Mouse (Mus musculus) cerebellum, adult 11-12 months (tissue): Measurements from ENCODE around the gene Tfdp2.
"Not testable (repeated sequence)": the region's sequence is repeated elsewhere in the genome, so short reads cannot be mapped to it uniquely, and the experiment has no call there.

Experiments used
- DNase-seq: peaks from one replicate; pipeline ENCODE4 v3.0.0; 2022

Gene Tfdp2

DNA sequence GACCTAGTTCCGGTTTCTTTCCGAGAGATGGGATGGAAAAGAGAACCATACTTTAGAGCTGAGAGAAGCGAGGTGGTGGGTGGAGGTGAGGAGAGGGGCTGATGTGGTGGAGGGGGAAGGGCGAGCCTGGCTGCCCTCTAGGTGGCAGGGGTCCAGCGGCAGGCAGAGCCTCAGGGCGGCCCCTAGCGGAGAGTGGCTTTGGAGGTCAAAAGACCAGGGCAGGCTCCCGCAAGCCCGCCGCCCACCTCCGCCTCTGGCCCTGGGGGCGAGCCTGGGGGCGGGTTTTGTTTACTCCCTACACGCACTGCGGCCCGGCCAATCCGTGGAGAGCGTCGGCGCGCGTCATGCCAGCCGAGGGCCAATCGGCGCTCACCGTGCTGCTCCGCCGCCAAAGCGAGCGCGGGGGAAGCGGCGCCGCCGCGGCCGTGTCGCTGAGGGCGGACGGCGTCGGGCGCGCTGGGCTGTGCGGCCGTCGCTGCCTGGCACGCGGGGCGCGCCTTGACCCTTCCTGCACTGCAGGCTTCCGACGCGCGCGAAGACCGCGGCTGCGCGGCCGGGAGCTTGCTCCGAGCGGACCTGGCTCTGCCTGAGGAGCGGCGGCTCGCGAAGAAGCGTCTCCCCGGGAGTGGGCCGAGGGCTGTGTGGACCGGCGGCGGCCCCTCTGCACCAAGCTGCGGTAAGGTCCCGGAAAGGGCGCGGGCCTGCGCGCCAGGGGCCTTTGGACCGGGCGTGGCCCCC lies at the start of gene Tfdp2:
Gene Tfdp2 (plus strand): TSS at position 391 of the 738 bp plus-strand sequence.
- DNase-seq = peak; percentile 89

DNA sequence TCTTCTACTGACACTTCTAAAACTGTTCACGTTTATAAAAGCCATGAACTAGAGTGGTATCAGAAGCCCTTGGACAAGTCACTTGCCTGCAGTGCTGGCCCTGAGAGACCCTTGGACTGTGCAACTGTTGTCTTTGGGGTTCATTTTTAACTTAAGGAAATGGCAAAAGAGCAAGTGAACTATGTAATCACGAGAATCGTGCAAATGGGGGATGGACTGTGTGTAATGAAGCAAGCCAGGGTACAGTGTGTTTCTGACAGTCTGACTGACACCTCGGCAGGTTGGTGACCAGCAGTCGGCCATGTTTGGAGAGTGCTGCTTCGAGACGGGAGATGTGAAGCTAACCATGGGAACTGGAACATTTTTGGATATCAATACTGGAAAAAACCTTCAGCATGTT lies 43.3 kb upstream of the Tfdp2 start:
- DNase-seq = no peak

DNA sequence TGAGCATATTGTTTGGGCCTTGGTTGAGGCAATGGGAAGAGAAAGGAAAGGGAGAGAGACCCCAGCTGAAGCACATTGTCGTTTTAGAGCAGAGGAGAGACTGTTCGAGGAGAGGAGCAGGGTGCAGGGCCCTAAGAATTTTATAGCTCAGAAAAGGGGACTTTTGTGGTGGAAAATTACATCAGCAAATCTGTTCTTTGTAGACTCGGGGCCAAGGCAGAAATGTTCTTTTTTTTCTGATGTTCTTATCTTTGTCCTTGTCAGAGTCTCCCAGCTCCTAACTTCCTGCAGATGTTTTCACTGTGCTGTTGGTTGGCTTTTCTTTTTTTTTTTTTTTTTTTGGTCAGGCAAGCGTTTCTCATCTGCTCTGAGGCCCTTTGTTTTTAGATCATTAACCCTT lies 37.6 kb upstream of the Tfdp2 start:
- DNase-seq = no peak

DNA sequence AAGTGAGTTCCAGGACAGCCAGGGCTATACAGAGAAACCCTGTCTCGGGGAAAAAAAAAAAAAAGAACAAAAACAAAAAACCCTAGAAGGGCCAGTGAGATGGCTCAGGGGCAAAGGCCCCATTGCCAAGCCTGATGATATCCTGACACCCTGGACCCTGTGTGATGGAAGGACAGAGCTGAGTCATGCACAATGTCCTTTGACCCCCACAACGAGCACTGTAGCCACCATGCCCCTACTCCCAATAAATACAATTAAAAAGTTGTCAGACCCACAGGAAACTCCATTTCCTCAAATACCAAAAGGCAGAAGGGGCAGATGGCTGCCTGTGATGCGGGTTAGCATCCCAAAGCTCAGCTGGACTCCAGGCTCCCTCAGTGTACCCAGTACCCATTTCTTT lies 37.0 kb upstream of the Tfdp2 start:
- no peak for DNase-seq

DNA sequence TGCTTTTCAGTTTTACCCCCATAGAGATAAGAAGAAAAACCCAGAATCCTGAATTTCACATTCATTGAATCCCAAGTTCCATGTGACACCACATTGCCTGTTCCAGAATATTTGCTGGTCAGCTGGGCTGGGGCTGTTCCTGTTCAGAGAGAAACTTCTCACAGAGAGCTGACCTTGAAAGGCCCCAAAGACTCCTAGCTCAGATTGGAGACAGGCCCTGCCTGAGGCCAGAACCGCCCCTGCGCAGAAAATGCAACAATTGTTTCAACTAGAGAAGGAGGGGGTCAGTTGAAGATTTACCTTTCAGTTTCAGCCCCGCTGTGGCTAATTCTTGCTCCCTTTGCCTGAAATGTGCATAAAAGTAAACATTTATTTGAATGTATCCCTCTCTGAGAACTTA lies 35.3 kb upstream of the Tfdp2 start:
- DNase-seq = no peak

DNA sequence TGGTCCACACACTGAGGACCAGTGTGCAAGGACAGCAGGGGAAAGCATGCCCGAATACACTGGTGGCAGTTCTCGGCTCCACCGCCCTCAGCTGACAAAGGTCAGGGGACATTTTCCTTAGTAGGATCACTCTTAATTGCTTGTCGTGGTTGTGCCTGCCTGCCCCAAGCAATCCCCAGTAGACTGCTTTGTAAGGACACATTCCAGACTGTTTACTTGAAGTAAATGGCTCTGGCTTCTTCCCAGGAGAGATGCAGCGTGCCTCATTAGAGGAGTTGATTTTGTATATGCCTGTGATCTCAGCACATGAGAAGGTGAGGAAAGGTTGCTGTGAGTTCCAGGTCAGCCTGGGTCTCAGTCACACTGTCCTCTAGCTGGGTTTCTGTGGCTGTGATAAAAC lies 33.7 kb upstream of the Tfdp2 start:
- DNase-seq = no peak

DNA sequence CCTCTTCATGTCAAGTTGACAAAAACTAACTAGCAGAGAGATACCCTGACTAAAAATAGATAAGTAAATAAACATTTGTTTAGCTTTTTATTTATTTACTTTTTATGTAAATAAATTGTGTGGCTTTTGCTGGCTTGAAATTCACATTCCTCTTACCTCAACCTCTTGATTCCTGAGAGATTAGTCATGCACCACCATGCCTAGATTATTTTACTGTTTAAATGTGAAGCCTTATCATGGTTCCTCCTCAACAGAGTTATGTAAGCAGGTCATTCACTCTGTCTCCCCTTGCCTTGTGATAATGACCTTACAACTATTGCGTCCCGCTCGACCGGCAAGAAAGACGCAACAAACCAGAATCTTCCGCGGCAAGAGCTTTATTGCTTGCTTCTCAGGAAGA lies 32.6 kb upstream of the Tfdp2 start:
- no peak for DNase-seq

DNA sequence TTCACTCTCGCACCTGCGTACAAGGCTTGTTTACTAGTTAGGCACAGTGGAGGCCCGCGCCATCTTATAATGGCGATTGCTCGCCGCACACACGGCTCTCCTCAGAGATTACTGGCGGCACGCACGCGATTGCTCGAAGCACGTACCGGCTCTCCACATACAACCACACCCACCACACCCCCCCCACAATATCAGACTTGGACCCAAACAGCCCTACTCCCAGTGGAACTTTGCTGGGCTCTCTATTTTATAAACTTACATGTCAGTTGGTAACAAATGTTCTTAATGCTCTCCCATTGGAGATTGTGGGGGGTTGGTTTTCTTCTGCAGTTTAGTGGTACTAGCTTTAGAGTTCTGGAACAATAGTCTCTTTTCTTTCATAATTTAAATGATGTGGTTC lies 32.1 kb upstream of the Tfdp2 start:
- DNase-seq = not testable (repeated sequence)

DNA sequence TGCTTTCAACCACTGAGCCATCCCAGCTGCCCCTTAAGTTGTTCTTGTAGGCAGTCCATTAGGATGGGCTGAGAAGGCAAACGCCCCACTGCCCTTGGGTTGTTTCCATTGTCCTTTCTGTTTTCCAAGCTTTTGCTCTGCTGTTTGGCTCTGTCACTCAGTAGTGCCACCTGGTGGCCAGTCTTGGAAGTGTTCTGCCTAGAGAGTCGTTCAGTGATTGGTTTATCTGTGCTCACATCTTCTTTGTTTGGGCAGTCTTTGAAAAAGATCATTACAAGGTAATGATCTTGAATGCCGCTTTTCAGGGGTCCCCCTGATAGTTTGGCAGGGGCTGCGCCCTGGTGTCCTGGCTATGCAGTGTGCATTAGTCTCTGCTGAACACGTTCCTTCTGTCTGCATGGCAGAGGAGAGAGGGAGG lies 28.9 kb upstream of the Tfdp2 start:
- DNase-seq = peak; percentile 12

DNA sequence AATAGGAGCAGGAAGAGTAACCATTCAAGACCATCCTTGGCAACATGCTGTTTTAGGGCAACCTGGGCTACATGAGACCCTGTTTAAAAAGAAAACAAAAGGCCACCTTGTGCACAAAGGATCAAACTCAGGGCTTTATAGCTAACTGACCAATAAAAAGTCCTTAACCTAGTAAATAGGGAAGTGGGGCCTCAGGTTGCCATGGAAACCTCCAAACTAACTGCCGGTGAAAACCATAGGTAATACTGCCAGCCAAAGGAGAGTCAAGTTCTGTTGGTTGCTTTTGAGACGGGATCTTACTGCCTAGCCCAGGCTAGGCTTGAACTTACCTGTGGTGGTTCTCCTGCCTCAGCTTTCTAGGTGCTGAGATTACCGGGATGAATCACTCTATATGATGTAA lies 25.5 kb upstream of the Tfdp2 start:
- DNase-seq = no peak

DNA sequence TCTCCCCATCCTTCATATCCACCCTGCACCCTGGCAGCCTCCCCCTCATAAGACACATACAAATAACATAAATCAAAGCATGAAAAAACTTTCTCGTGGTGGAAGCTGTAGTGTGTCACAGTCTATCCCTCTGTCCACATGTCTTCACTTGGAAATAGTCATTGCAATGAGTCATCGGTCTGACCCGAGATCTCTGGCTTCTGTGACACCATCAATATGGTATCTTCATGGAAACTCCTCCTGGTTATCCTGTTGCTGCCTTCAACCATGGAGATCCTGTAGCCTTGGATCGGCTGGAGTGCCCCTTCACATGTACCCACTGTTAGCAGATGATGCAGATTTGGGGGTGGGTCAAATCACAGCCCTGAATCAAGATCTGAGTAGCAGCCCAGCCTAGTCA lies 11.2 kb upstream of the Tfdp2 start:
- no peak for DNase-seq

DNA sequence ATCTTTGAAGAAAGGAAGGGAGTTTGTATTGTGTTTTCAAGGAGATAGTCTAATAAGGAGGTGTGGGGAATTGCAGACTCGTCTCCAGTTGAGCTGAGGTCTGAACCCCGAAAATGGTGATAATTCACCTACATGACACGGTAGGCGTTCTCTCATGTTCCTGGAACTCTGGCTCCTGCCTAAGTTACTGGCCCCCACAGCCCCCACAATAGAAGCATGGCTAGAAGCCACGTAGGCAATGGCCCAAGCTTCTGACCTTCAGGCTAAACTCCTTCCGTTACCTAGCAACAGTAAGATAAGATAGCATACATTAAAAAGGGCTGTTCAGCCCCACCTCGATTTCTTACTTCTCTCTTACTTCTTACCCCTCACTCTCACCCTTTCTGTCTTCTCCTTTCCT lies 9.4 kb upstream of the Tfdp2 start:
- no peak for DNase-seq

DNA sequence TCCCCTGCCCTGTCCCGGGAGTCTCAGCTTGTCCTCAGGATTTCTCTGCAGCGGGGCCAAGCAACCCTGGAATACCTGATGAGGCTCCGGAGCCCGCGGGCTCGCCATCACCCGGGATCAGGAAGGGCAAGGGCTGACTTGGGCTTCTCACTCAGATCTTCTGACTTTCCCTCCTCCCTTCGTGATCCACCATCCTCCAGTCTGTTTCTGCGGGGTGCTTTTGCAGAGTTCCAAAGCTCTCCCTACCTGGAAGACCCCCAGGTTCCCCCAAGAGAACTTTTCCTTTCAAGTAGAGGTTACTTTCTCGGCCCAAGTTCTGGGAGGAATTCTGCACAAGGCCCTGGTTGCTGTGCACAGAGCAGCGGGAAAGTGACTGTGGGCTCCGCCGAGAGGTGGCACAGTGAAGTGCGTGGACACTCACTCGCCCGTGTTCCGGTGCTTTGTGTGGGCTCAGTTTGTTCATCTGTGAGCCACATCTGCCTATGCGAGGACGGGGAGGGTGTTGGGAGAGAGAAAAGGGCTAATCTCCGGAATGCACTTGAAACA lies 634 bp downstream of the Tfdp2 start:
- DNase-seq = peak; percentile 40

DNA sequence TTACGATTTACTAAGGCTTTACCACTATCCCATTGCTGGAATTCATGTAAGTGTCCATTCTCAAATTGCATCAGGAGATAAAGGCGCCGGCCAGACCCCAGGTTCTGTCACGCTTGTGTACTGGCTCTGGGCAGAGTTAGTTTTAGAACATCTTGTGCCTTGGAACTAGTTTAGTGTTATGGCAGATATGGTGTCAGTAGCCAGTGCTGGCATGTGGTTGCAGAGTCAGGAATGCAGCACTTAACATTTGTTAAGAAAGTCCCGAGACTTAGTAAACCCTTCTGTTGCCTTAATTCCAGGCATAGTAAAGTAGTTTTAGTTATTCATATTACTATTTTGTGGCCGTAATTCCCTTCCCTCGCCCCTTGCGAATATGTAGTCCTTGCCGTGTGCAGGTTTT lies 1.7 kb downstream of the Tfdp2 start:
- no peak for DNase-seq

DNA sequence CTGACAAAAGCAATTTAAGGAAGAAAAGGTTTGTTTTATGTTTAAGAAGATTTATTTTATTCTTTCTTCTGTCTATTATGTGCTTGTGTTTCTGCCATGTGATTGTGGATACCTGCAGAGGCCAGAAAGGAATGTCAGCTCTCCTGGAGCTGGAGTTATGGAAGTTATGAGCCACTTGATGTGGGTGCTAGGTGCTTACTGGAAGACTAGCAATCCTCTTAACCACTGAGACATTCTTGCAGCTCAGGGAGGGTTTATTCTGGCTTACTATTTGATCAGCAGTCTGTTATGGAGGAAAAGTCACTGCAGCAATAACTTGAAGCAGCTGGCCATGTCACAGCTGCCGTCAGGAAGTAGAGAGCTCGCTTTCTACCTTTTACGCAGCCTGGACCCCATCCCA lies 7.6 kb downstream of the Tfdp2 start:
- no peak for DNase-seq

DNA sequence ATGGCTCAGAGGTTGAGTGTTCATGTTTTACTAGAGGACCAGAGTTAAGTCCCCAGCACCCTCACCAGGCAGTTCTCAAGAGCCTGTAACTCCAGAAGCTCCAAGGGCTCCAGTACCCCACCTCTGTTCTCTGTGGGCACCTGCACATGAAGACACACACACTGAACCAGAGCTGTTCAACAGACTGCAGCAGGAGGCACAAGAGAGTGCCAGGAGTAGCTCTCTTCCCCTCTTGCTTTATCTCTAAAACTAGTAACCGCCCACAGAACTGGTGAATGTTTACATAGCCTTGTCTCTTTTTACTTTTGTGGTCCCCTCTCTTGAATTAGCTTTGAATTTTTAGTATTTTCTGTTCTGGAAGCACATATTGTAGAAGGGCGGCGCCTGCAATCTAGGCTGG lies 11.4 kb downstream of the Tfdp2 start:
- no peak for DNase-seq

DNA sequence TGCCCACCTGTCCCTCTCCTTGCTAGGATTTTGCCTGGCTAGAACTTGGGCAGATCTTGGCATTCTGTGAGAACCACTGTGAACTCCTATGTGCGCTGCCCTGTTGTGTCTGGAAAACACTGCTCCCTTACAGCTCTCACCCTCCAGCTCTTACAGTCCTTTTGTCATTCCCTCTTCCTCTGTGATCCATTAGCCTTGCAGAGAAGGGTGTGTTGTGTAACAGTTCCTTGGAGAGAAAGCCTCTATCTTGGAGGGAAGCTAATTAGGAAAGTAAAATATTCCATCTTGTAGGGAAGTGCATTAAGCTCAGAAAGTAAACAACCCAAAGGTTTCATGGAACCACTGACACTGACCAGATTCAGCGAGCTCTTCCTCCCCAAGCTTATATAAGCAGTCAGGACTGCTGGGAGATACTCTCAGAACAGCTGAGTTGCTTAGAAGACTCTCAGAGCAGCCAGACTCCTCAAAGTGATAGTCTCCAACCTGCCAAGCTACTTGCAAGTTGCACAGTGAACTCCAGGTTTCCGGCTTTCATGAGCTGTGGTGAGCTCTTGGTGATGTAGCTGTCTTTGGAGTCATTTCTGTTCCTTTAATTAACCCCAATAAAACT lies 17.1 kb downstream of the Tfdp2 start:
- no peak for DNase-seq

DNA sequence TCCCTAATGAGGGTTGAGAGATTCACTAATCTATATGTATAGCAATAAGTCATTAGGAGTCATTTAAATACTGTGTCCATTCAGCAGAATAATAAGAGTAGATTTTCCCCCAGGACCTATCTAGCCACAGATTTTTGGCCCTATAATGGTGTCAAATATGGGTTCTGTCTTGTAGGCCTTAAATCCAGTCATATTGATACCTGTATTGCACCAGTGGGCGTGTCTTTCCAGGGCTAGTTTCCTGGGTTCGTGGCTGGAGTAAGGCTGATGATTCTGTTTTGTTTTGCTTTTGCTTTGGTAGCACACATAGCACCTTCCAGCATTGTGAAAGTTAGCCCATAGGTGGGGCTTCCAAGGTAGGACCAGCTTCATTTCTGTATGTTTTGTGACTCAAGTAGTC lies 18.1 kb downstream of the Tfdp2 start:
- DNase-seq = no peak

DNA sequence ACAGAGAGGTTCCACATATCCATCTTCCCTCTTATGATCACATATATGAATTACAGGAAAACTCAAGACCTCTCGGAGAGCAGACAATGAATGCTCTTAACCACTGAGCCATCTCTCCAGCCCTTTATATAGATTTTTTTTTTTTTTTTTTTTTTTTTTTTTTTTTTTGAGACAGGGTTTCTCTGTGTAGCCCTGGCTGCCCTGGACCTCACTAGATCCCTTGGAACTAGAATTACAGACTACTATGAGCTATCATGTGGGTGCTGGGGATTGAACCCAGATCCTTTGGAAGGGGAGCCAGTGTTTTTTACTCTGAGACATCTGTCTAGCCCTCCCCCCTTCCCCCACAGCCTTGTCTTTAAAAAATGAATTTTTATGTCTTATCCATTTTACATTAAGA lies 21.2 kb downstream of the Tfdp2 start:
- DNase-seq = no peak

DNA sequence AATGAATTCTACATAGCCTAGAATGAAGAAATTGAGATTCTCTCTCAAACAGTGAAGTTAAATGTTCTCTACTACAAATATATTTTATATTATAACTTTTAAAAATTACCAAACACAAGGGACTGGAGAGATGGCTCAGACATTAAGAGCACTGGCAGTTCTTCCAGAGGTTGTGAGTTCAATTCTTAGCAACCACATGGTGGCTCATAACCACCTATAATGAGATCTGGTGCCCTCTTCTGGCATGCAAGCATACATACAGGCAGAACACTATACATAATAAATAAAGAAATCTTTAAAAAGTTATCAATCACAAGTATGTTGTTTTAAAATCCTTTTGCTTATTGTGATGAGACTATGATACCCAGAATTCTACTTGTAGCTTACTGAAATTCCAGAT lies 21.7 kb downstream of the Tfdp2 start:
- DNase-seq = no peak

DNA sequence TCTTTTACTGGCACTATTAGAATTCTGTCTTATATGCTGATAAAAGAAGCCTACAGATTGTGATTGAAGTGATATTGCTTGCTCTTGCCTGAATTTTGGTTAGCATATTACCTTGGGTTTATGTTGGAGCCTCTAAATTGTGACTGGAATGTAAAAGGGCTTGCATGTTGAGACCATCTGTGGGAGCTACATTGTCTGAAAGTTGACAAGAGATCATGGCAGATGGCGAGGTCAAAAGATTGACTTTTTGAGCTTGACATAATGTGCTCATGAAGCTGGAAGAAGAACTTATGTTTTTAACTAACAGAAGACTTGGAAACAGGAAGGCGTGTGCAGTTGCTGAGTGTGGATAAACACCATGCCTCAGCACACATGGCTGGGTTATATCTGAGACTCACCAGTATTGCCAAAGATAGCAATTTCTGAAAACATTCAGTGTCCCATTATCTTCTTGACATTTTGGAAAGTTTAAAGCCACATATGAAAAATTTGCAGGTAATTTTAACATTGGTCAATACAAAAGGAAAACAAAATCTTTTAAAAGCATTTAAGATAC lies 23.1 kb downstream of the Tfdp2 start:
- DNase-seq = no peak

DNA sequence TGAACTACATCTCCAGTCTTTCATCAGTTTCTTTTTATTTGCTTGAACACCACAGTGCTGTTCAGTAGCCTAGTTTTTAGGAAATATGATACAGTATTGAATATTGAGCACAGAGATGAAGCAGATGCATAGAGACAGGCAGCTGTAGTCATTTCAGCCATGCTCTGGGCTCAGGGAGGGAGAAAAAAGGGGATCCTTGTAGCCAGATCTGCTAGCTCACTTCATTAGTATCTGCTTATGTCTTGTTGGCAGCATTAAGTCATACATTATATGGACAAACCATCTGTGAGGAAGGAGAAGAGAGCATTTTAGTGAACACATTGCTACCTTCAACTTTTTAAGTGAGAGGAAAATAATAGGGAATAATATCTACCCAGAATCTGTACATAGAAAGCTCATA lies 24.3 kb downstream of the Tfdp2 start:
- DNase-seq = no peak

DNA sequence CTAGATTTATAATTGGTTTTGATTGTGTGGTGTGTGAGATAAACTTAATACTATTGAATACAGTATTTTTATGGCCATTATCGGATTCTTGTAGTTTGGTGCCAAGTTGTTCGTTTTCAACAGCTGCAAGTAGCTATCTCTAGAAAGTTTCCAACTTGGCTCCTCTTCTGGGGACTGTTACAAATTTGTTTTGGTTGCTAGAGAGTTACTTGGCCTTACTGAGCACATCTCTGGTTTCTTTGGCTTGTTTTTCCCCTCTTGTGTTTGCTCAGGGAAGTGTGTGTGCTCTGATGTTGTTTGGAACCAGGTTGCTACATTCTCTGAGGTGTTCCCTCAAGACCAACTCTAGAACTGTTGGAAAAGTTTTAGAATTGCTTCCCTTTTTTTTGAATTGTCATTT lies 27.2 kb downstream of the Tfdp2 start:
- DNase-seq = no peak

DNA sequence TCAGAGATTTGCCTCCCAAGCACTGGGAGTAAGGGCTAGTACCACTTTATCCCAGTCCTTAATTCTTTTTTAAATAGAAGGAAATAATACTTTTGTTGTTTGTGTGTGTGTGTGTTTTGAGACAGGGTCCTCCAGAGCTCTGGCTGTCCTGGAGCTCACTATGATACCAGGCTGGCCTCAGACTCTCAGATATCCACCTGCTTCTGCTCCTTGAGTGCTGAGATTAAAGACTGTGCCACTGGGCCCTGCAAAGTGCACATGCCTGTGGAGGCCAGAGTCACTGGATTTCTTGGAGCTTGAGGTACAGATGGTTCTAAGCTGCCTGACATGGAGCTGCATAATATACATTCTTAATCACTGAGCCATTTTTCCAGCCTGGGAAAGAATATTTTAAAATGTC lies 32.2 kb downstream of the Tfdp2 start:
- no peak for DNase-seq

DNA sequence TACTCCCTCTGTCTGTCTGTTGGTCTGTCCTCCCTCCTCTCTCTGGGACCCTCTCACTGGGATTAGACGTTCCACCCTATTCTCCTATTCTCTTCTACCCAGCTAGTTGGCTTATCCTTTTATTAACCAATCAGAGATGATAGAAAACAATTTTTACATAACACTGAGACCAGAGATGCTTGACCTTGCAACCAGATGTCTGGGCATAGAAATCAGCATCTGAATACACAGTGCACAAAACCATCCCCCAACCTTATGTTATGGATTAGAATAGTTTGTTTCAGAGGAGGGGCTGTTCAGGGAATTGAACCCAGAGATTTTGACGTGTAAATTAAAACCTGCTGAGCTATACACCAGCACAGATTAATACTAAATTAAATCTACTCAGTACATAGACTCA lies 34.2 kb downstream of the Tfdp2 start:
- DNase-seq = no peak
